Mouse (Mus musculus) layer of hippocampus, postnatal 36 days (tissue): Measurements from ENCODE around the gene Gm6583. TPM values are rescaled to one million over a fixed set of nuclear protein-coding genes. Genes with fewer than 3 reads are reported as not detected.
A peak's percentile ranks its signal among the peaks of the same experiment; 100 is the strongest.

ENCODE experiments used
- DNase-seq, 2 experiments: peaks; one replicate each; pipeline ENCODE4 v3.0.0; 2022
- total RNA-seq, 2 experiments: library from RNA; stranded (reverse); gene quantifications; 2 replicates each; pipeline ENCODE4 v1.2.3; 2021

Gene Gm6583
- total RNA-seq, 2 experiments from 2014 or later = not detected

- DNase-seq = no peak
Observed at GRCm38 (mm10) chr5:112367338-112367737, 11.5 kb upstream of the Gm6583 start.

GRCm38 (mm10) chr5:112366879-112367278, 11.0 kb upstream of the Gm6583 start:
- no peak for DNase-seq

GRCm38 (mm10) chr5:112364184-112364797, 8.5 kb upstream of the Gm6583 start:
- DNase-seq = no peak

- no peak for DNase-seq
Observed at GRCm38 (mm10) chr5:112360077-112360476, 4.2 kb upstream of the Gm6583 start.

GRCm38 (mm10) chr5:112359520-112359919, 3.7 kb upstream of the Gm6583 start:
- no peak for DNase-seq

- no peak for DNase-seq
Observed at GRCm38 (mm10) chr5:112356322-112356721, 489 bp upstream of the Gm6583 start.

GRCm38 (mm10) chr5:112355493-112355892, 340 bp downstream of the Gm6583 start:
- DNase-seq = no peak

GRCm38 (mm10) chr5:112349169-112349568, 6.7 kb downstream of the Gm6583 start:
- DNase-seq = no peak

GRCm38 (mm10) chr5:112346211-112346965, 9.4 kb downstream of the Gm6583 start:
- no peak for DNase-seq

GRCm38 (mm10) chr5:112344092-112344960, 11.5 kb downstream of the Gm6583 start:
- DNase-seq = no peak

GRCm38 (mm10) chr5:112343205-112343595, 12.6 kb downstream of the Gm6583 start:
- no peak for DNase-seq

GRCm38 (mm10) chr5:112342463-112343204, 13.2 kb downstream of the Gm6583 start, which contains the start of the genes Srrd and Hps4:
Srrd (minus strand) TSS chr5:112343040.
Hps4 (plus strand) TSS chr5:112343083.
- peak; percentile 88 to 91 for DNase-seq

- no peak for DNase-seq
Observed at GRCm38 (mm10) chr5:112339215-112339614, 16.6 kb downstream of the Gm6583 start.

- no peak for DNase-seq
Observed at GRCm38 (mm10) chr5:112337004-112337403, 18.8 kb downstream of the Gm6583 start.

- no peak for DNase-seq
Observed at GRCm38 (mm10) chr5:112335473-112335872, 20.4 kb downstream of the Gm6583 start.

- DNase-seq = no peak
Observed at GRCm38 (mm10) chr5:112329805-112330564, 25.8 kb downstream of the Gm6583 start.

- DNase-seq = no peak
Observed at GRCm38 (mm10) chr5:112327854-112328253, 28.0 kb downstream of the Gm6583 start.

GRCm38 (mm10) chr5:112326446-112327009, 29.3 kb downstream of the Gm6583 start:
- no peak for DNase-seq

- DNase-seq = peak; percentile 95 to 96
Observed at GRCm38 (mm10) chr5:112325546-112326445, 30.0 kb downstream of the Gm6583 start, which contains the start of gene Tfip11. Tfip11 (plus strand) TSS chr5:112326358.
